Comparison of ENCODE assay signal across 20 mouse cellular contexts in the genomic region with DNA sequence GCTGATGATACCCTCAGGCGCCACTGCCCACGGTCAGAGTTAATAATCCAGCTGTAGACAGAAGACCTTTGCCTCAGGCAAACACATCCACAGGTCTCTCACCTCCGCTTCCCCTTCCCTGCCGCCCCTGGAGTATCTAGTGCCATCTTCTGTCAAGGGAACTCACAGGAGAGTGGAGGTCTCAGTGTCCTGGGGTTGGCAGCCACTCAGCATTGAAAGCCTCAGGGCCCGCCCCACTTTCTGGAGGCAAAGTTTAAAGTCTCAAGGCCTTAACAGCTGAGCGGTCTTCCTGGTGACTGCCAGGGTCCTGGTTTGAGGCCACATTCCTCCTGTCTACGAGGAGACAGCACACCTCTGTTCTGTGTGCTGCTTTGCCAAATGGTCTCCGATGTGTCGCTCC. TPM values are rescaled to one million over a fixed set of nuclear protein-coding genes. Genes with fewer than 3 reads are reported as not detected.
DNase-seq lines count a peak whose midpoint lies in the region; ATAC-seq and TF ChIP-seq lines count a peak whose summit lies in the region.
"Had no signal": no experiment of that assay in that cellular context is flagged by ENCODE, and none has a peak within 500 bp of the region (broad histone marks: within the 10 kb centered on the region; RNA-seq: fewer than 3 reads in every experiment).

No protein-coding gene starts in this region.

- peak overlapping the region; percentile 63; the same call in 1 of the 2 replicates for H3K4me2 ChIP-seq in intestine, embryonic 15.5 days (replicated peaks)
- peak overlapping the region; percentile 66 for H3K4me2 ChIP-seq in intestine, postnatal 0 days (replicated peaks; ENCODE audit: low read depth)
- H3K4me2 ChIP-seq: forebrain, embryonic 13.5 days; hindbrain, embryonic 12.5 days had no signal

- peaks cover 7% of the 10 kb centered on the region; the same call in 1 of the 2 replicates for H3K4me1 ChIP-seq in kidney, adult 2 months (ENCODE audit: control insufficient read depth, insufficient read depth, low read length)
- H3K4me1 ChIP-seq in intestine, embryonic 15.5 days (replicated peaks) = peaks cover 22% of the 10 kb centered on the region
- 0 out of 2 replicates have a peak, but pooled peaks cover 3% of the 10 kb centered on the region for H3K4me1 ChIP-seq in intestine, postnatal 0 days (replicated peaks; ENCODE audit: control insufficient read depth, insufficient read depth, low read length)

- no peak for TF ChIP-seq POLR2A in kidney, adult 2 months (IDR thresholded peaks at IDR 0.05; ENCODE audit: low read depth, low read length)

- ATAC-seq in intestine, embryonic 15.5 days = no peak
- ATAC-seq in intestine, postnatal 0 days = no peak
- ATAC-seq in frontal cortex, adult (ENCODE audit: low TSS enrichment) = no peak
- ATAC-seq: activated CD4-positive, CD25-positive, alpha-beta regulatory T cell, adult 4 months; forebrain, embryonic 13.5 days; forebrain, postnatal 0 days; Patski had no signal

- H3K9ac ChIP-seq in intestine, embryonic 15.5 days = no peak overlapping the region
- H3K9ac ChIP-seq in intestine, postnatal 0 days (ENCODE audit: low read depth, low read length) = no peak overlapping the region
- H3K9ac ChIP-seq: forebrain, embryonic 13.5 days; forebrain, postnatal 0 days; hindbrain, embryonic 12.5 days had no signal

- WGBS in kidney, adult 2 months = 55% methylated on average over 9 of the region's 9 CpGs
- 65% methylated on average over 9 of the region's 9 CpGs for WGBS in intestine, embryonic 15.5 days
- WGBS in intestine, postnatal 0 days = 48% methylated on average over 9 of the region's 9 CpGs

- no peak for TF ChIP-seq CTCF in kidney, adult 2 months (conservative IDR thresholded peaks at IDR 0.05; ENCODE audit: insufficient read depth, insufficient read length, low read depth, low read length)
- no peak for TF ChIP-seq CTCF in intestine, postnatal 0 days (IDR thresholded peaks at IDR 0.05; ENCODE audit: low read depth)

- no peaks in the 10 kb centered on the region for H3K36me3 ChIP-seq in kidney, adult 2 months (ENCODE audit: control insufficient read depth, insufficient read depth, low read length)
- no peaks in the 10 kb centered on the region for H3K36me3 ChIP-seq in intestine, embryonic 15.5 days
- 0 out of 2 replicates have a peak, but pooled peaks cover 5% of the 10 kb centered on the region for H3K36me3 ChIP-seq in intestine, postnatal 0 days (ENCODE audit: control insufficient read depth, insufficient read depth)
- H3K36me3 ChIP-seq: embryonic facial prominence, embryonic 10.5 days; heart, embryonic 10.5 days; hindbrain, embryonic 12.5 days had no signal

- no peaks in the 10 kb centered on the region for H3K9me3 ChIP-seq in intestine, embryonic 15.5 days
- no peaks in the 10 kb centered on the region for H3K9me3 ChIP-seq in intestine, postnatal 0 days (ENCODE audit: control insufficient read depth)
- H3K9me3 ChIP-seq: embryonic facial prominence, embryonic 10.5 days; forebrain, embryonic 13.5 days; heart, embryonic 10.5 days; hindbrain, embryonic 12.5 days had no signal

- DNase-seq in kidney, adult 2 months = peak; percentile 89
- no peak for DNase-seq in kidney, postnatal 10 days
- DNase-seq in kidney, postnatal 36 days = peak; percentile 77 to 79
- DNase-seq: cerebellum, adult 18-20 months; cerebellum, adult 9-11 months; cerebellum, postnatal 36 days; forebrain, postnatal 0 days; gastrocnemius, postnatal 10 days; heart, adult 18-20 months; heart, postnatal 10 days; heart, postnatal 4 days had no signal

- no peak overlapping the region for H3K27ac ChIP-seq in kidney, adult 2 months (ENCODE audit: insufficient read depth, low read depth, low read length)
- no peak overlapping the region for H3K27ac ChIP-seq in intestine, embryonic 15.5 days
- H3K27ac ChIP-seq in intestine, postnatal 0 days (ENCODE audit: low read depth, low read length) = no peak overlapping the region; the same call in 1 of the 2 replicates
- H3K27ac ChIP-seq: embryonic facial prominence, embryonic 10.5 days; forebrain, embryonic 13.5 days; heart, embryonic 10.5 days; hindbrain, embryonic 12.5 days had no signal

- H3K4me3 ChIP-seq in kidney, adult 2 months (ENCODE audit: insufficient read depth, low read depth, low read length) = no peak overlapping the region
- H3K4me3 ChIP-seq in intestine, embryonic 15.5 days (replicated peaks) = no peak overlapping the region
- no peak overlapping the region for H3K4me3 ChIP-seq in intestine, postnatal 0 days (ENCODE audit: low read depth, low read length)
- H3K4me3 ChIP-seq: embryonic facial prominence, embryonic 10.5 days; forebrain, embryonic 13.5 days; heart, embryonic 10.5 days; hindbrain, embryonic 12.5 days had no signal

- no peaks in the 10 kb centered on the region for H3K27me3 ChIP-seq in kidney, adult 2 months (replicated peaks; ENCODE audit: control insufficient read depth, insufficient read depth, low read length)
- no peaks in the 10 kb centered on the region for H3K27me3 ChIP-seq in intestine, embryonic 15.5 days (replicated peaks)
- H3K27me3 ChIP-seq in intestine, postnatal 0 days (replicated peaks; ENCODE audit: control insufficient read depth, insufficient read depth, low read length) = no peaks in the 10 kb centered on the region

RNA-seq across cellular contexts. Expression of a gene that starts 3.2 kb away (rescaled TPM):
- 39.2 and 52.5 TPM in 2 replicates for polyA plus RNA-seq in kidney, adult 2 months (2012; rRNA removed)
- polyA plus RNA-seq in intestine, embryonic 15.5 days (2015; fragmentation: Nextera tagmentation; extraction: Ambion mirVana) = 26.8 and 31.8 TPM in 2 replicates
- 14.3 and 14.4 TPM in 2 replicates for polyA plus RNA-seq in intestine, postnatal 0 days (2015; fragmentation: Nextera tagmentation; extraction: Ambion mirVana)
- polyA plus RNA-seq: activated CD4-positive, CD25-positive, alpha-beta regulatory T cell, adult 4 months had no signal

RNA-seq across cellular contexts. Expression of a gene that starts 36.3 kb away (rescaled TPM):
- 3.8 and 4.2 TPM in 2 replicates for polyA plus RNA-seq in kidney, adult 2 months (2012; rRNA removed)
- 2.9 and 3.0 TPM in 2 replicates for polyA plus RNA-seq in intestine, embryonic 15.5 days (2015; fragmentation: Nextera tagmentation; extraction: Ambion mirVana)
- 0.89 and 1.1 TPM in 2 replicates for polyA plus RNA-seq in intestine, postnatal 0 days (2015; fragmentation: Nextera tagmentation; extraction: Ambion mirVana)
- polyA plus RNA-seq: activated CD4-positive, CD25-positive, alpha-beta regulatory T cell, adult 4 months had no signal
